24 mouse cellular contexts compared by ENCODE assay signal in the genomic region with DNA sequence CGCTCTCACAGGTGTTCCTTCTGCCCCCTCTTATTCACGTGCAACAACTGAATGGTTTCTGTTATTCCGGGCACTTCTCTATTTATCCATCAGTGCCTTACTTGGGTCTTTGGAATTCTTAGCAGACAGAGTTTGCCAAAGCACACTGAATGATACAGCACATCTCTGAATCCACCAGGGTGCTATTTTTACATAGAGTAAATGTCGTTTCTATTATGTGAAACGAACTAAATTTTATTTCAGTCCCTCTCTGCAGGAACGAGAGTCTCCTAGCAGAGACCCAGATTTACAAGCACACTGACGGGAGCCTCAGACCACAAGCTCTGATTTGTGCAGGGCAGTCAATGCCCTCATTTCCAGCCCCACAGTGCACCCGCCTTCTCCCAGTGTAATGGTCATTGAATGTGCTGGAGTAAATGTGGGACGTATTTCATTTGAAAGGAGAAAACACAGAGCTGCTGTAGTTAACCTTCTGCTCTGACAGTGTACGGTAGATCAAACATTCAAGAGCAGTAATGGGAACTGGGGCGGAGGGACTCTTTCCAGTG.
DNase-seq lines count a peak whose midpoint lies in the region; ATAC-seq lines count a peak whose summit lies in the region.
"Had no signal": no experiment of that assay in that cellular context is flagged by ENCODE, and none has a peak within 500 bp of the region (broad histone marks: within the 10 kb centered on the region; RNA-seq: fewer than 3 reads in every experiment).

No protein-coding gene starts in this region.

- H3K4me2 ChIP-seq in hindbrain, embryonic 16.5 days (ENCODE audit: low read length): peak overlapping the region; percentile 23
- H3K4me2 ChIP-seq in hindbrain, embryonic 14.5 days (replicated peaks): no peak overlapping the region
- no peak overlapping the region for H3K4me2 ChIP-seq in heart, embryonic 12.5 days
- H3K4me2 ChIP-seq: embryonic facial prominence, embryonic 12.5 days; limb, embryonic 15.5 days; lung, embryonic 14.5 days; stomach, embryonic 15.5 days had no signal

- WGBS in hindbrain, embryonic 16.5 days: 37% methylated on average over 11 of the region's 11 CpGs
- 42% methylated on average over 11 of the region's 11 CpGs for WGBS in hindbrain, embryonic 14.5 days
- 61% methylated on average over 11 of the region's 11 CpGs for WGBS in heart, embryonic 12.5 days

- ATAC-seq in hindbrain, embryonic 16.5 days: no peak
- ATAC-seq in hindbrain, embryonic 14.5 days (ENCODE audit: low FRiP score): no peak
- ATAC-seq in heart, embryonic 12.5 days (ENCODE audit: insufficient number of reproducible peaks, low FRiP score): no peak
- ATAC-seq: CD4-positive, CD25-positive, alpha-beta regulatory T cell, adult 4 months; intestine, postnatal 0 days had no signal

- intact Hi-C loops in left cerebral cortex, postnatal 25 days (cut with DNase I): loop anchor here (5.0 kb wide), 1 partner anchor 165 kb away; no protein-coding TSS in a partner anchor

- no peaks in the 10 kb centered on the region for H3K27me3 ChIP-seq in hindbrain, embryonic 16.5 days (replicated peaks; ENCODE audit: control insufficient read depth, insufficient read depth, low read length)
- H3K27me3 ChIP-seq in hindbrain, embryonic 14.5 days (ENCODE audit: control insufficient read depth, insufficient read depth, low read length): no peaks in the 10 kb centered on the region
- 0 out of 2 replicates have a peak, but pooled peaks cover 5% of the 10 kb centered on the region for H3K27me3 ChIP-seq in heart, embryonic 12.5 days (replicated peaks)
- H3K27me3 ChIP-seq: limb, embryonic 15.5 days; stomach, embryonic 15.5 days had no signal

- DNase-seq in hindbrain, embryonic 14.5 days (ENCODE audit: low spot score): no peak
- peak; percentile 18 to 74 for DNase-seq in left cerebral cortex, postnatal 25 days (ENCODE audit: low spot score in 2 of 2)
- no peak for DNase-seq in left cerebral cortex, adult 9 months (ENCODE audit: low spot score in 2 of 2)
- DNase-seq in right cerebral cortex, postnatal 10 days (ENCODE audit: low spot score in 2 of 2): peak; percentile 42
- no peak for DNase-seq in right cerebral cortex, postnatal 4 days
- DNase-seq in telencephalon, adult 2 months (ENCODE audit: low read depth, low spot score): peak; percentile 79
- DNase-seq: adrenal gland, postnatal 14 days; cerebellum, adult 9-11 months; heart, postnatal 4 days; kidney, postnatal 25 days; lung, embryonic 14.5 days; lung, postnatal 36 days; midbrain, embryonic 14.5 days; thymus, adult 18-20 months; thymus, postnatal 4 days had no signal

- peaks cover 4% of the 10 kb centered on the region; the same call in 1 of the 2 replicates for H3K4me1 ChIP-seq in hindbrain, embryonic 16.5 days (ENCODE audit: control insufficient read depth, insufficient read depth, low read depth, low read length)
- H3K4me1 ChIP-seq in hindbrain, embryonic 14.5 days (replicated peaks; ENCODE audit: control insufficient read depth, insufficient read depth, low read length): peaks cover 4% of the 10 kb centered on the region; the same call in 1 of the 2 replicates
- 0 out of 2 replicates have a peak, but pooled peaks cover 5% of the 10 kb centered on the region for H3K4me1 ChIP-seq in heart, embryonic 12.5 days (replicated peaks)
- H3K4me1 ChIP-seq: embryonic facial prominence, embryonic 12.5 days; limb, embryonic 15.5 days; megakaryocyte, embryonic 14.5 days; stomach, embryonic 15.5 days had no signal

- H3K36me3 ChIP-seq in hindbrain, embryonic 16.5 days (ENCODE audit: control insufficient read depth, insufficient read depth, low read length): no peaks in the 10 kb centered on the region
- no peaks in the 10 kb centered on the region for H3K36me3 ChIP-seq in hindbrain, embryonic 14.5 days (replicated peaks; ENCODE audit: control insufficient read depth, insufficient read depth)
- no peaks in the 10 kb centered on the region for H3K36me3 ChIP-seq in heart, embryonic 12.5 days
- H3K36me3 ChIP-seq: embryonic facial prominence, embryonic 12.5 days; limb, embryonic 15.5 days; stomach, embryonic 15.5 days had no signal

- no peak overlapping the region for H3K27ac ChIP-seq in hindbrain, embryonic 16.5 days (ENCODE audit: low read depth, low read length)
- H3K27ac ChIP-seq in hindbrain, embryonic 14.5 days: no peak overlapping the region
- no peak overlapping the region for H3K27ac ChIP-seq in heart, embryonic 12.5 days (ENCODE audit: poor library complexity, severe bottlenecking)
- H3K27ac ChIP-seq: embryonic facial prominence, embryonic 12.5 days; limb, embryonic 15.5 days; liver, embryonic 14.5 days; stomach, embryonic 15.5 days had no signal

- H3K9me3 ChIP-seq in hindbrain, embryonic 16.5 days (ENCODE audit: control insufficient read depth, low read length): no peaks in the 10 kb centered on the region
- H3K9me3 ChIP-seq in hindbrain, embryonic 14.5 days (ENCODE audit: control insufficient read depth, low read length): peaks cover 3% of the 10 kb centered on the region; the same call in 1 of the 2 replicates
- no peaks in the 10 kb centered on the region for H3K9me3 ChIP-seq in heart, embryonic 12.5 days (replicated peaks)
- H3K9me3 ChIP-seq: embryonic facial prominence, embryonic 12.5 days; limb, embryonic 15.5 days; stomach, embryonic 15.5 days had no signal

- H3K4me3 ChIP-seq in hindbrain, embryonic 16.5 days (ENCODE audit: low read length): no peak overlapping the region
- no peak overlapping the region for H3K4me3 ChIP-seq in hindbrain, embryonic 14.5 days (replicated peaks; ENCODE audit: low read length)
- no peak overlapping the region for H3K4me3 ChIP-seq in heart, embryonic 12.5 days
- H3K4me3 ChIP-seq: embryonic facial prominence, embryonic 12.5 days; limb, embryonic 15.5 days; megakaryocyte, embryonic 14.5 days; stomach, embryonic 15.5 days had no signal

- H3K9ac ChIP-seq in hindbrain, embryonic 16.5 days (ENCODE audit: low read depth, low read length): no peak overlapping the region
- no peak overlapping the region for H3K9ac ChIP-seq in hindbrain, embryonic 14.5 days
- no peak overlapping the region for H3K9ac ChIP-seq in heart, embryonic 12.5 days
- H3K9ac ChIP-seq: embryonic facial prominence, embryonic 12.5 days; limb, embryonic 15.5 days; liver, embryonic 14.5 days; lung, embryonic 14.5 days; stomach, embryonic 15.5 days had no signal

Comparison
In these comparisons a context has a peak if more than half of its experiments do, and no peak if none do; other contexts are left out.
1. DNase-seq: peak in left cerebral cortex, postnatal 25 days (2 of 2), right cerebral cortex, postnatal 10 days (2 of 2) and telencephalon, adult 2 months (single experiment); none in hindbrain, embryonic 14.5 days (single experiment), left cerebral cortex, adult 9 months (0 of 2) and right cerebral cortex, postnatal 4 days (single experiment).